Mouse (Mus musculus) frontal cortex, postnatal 14 days (tissue): ENCODE data around the gene As3mt.

Experiments used
- DNase-seq, 2 experiments: peaks; one replicate each; pipeline ENCODE4 v3.0.0; 2022; ENCODE audit warnings: low spot score in 2 of 2

The As3mt gene

DNA sequence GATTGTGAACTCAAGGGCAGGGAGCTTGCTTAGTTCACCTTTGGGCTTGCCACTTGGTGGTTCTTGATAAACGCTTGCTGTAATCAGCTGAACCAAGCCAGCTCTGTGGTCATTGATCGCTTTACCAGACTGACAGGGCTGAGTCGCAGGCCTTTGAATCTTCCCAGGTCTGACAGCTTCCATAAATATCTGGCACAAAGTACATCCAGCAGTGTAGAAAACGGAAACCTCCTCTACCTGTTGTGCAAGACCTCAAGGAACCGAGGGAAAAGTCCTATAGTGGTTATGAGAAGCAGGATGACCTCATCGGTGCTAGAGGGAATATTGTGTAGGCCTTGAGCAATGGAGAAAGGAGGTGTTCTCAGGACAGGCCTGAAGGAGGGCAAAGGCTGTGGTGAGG is 77.2 kb downstream of the As3mt start:
- DNase-seq = no peak

DNA sequence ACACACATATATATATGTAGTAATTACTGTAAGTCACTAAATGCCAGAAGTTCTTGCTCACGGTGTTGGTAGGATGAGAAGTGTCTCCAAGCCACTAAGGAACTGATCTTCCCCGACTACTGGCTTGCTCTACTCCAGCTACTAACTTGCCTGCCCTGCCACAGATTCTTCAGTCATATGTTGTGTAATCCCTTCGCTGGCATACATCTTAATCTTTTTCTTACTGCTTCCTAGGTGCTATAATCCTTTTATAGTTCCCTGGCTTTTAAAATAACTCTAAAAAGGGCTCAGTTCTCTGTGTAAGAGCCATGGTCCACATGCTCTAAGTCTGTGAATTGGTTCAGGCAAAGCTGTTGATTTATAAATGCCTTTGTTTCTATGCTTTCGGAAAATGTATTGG is 78.4 kb downstream of the As3mt start:
- DNase-seq = no peak

DNA sequence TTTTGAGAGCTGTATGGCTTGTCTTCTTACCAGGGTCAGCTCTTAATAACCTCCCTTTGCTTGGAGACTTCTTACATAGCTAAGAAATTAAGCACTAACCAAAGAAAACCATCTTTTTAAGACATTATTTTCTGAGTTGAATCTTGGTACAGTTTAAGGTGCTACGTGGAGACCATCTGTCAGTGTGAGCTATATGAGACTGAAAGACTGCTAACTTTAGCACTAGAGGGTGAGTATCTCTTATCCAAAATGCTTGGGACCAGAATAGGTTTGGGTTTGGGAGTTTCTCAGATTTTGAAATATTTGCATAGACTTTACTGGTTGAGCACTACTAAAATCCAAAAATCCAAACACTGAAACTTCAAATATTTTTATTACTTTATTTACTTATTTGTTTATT is 82.5 kb downstream of the As3mt start:
- DNase-seq = no peak
